Mouse (Mus musculus) adrenal gland, adult 18-20 months (tissue): ENCODE data around the gene Nomo1. TPM values are rescaled to one million over a fixed set of nuclear protein-coding genes. Genes with fewer than 3 reads are reported as not detected.

Experiments used
- total RNA-seq, 2 experiments: library from RNA; stranded (reverse); gene quantifications; 1 replicate in 1 of 2; 2 replicates in 1 of 2; pipeline ENCODE4 v1.2.3; 2021

Nomo1 gene
- total RNA-seq, 2 experiments from 2014 or later = 64.2 to 67.0 TPM

Other genes with a start within 250 kb of the Nomo1 start
- gene Lmtk3, start 250.0 kb upstream of the Nomo1 start, total RNA-seq = 1 to 10 TPM; 6.2 to 8.4 TPM
- 1 to 10 TPM in 1 of 2 experiments, under 1 TPM in 1; 0.77 to 1.1 TPM for gene Sult2b1, start 249.0 kb upstream of the Nomo1 start, total RNA-seq
- 100 to 1,000 TPM in 1 of 2 experiments, 10 to 100 TPM in 1; 92.9 to 117 TPM for gene Cyth2, start 219.1 kb upstream of the Nomo1 start, total RNA-seq
- gene Kcnj14, start 208.9 kb upstream of the Nomo1 start, total RNA-seq = under 1 TPM; 0.19 to 0.20 TPM
- gene Grwd1, start 202.8 kb upstream of the Nomo1 start, total RNA-seq = 10 to 100 TPM; 33.0 to 36.0 TPM
- gene Kdelr1, start 160.9 kb upstream of the Nomo1 start, total RNA-seq = 100 to 1,000 TPM; 125 to 140 TPM
- under 1 TPM; 0.66 to 0.67 TPM for gene Grin2d, start 155.3 kb upstream of the Nomo1 start, total RNA-seq
- not detected for gene Syngr4, start 137.0 kb upstream of the Nomo1 start, total RNA-seq
- gene Tmem143, start 136.8 kb upstream of the Nomo1 start, total RNA-seq = 10 to 100 TPM; 70.9 to 89.3 TPM
- gene Emp3, start 112.3 kb upstream of the Nomo1 start, total RNA-seq = 100 to 1,000 TPM; 299 to 421 TPM
- gene Ccdc114, start 109.6 kb upstream of the Nomo1 start, total RNA-seq = 10 to 100 TPM; 17.7 to 21.1 TPM
- gene Abcc6, start 3.4 kb upstream of the Nomo1 start, total RNA-seq = under 1 TPM in 1 of 2 experiments, not detected in 1; 0.10 TPM
- 1 to 10 TPM; 2.8 to 4.6 TPM for gene Kcnj11, start 67.1 kb downstream of the Nomo1 start, total RNA-seq
- gene Abcc8, start 146.3 kb downstream of the Nomo1 start, total RNA-seq = 1 to 10 TPM; 3.3 to 4.4 TPM
- gene Ush1c, start 204.8 kb downstream of the Nomo1 start, total RNA-seq = 1 to 10 TPM; 1.7 to 4.5 TPM
- gene Otog, start 207.3 kb downstream of the Nomo1 start, total RNA-seq = 1 to 10 TPM in 1 of 2 experiments, not detected in 1; 3.0 TPM